Mouse (Mus musculus) MEL-GATA-1-ER (cell line): ENCODE measurements around the gene Olfr1496.
"Not testable (repeated sequence)": the region's sequence is repeated elsewhere in the genome, so short reads cannot be mapped to it uniquely, and the experiment has no call there.

Experiments used
- DNase-seq: peaks from one replicate; pipeline ENCODE4 v3.0.0-alpha.2; 2012; ENCODE audit warnings: low read depth; ENCODE audit errors: extremely low read depth

The Olfr1496 gene

GRCm38 (mm10) chr19:13777578-13777977, at the start of gene Olfr1496:
TSS of gene Olfr1496 (plus strand) at chr19:13777878.
- DNase-seq, result no peak

- no peak for DNase-seq
Observed at GRCm38 (mm10) chr19:13739428-13739827, 38.2 kb upstream of the Olfr1496 start, which contains the start of gene Olfr1494. TSS of gene Olfr1494 (plus strand) at chr19:13739728.

GRCm38 (mm10) chr19:13749366-13749765, 28.3 kb upstream of the Olfr1496 start:
- no peak for DNase-seq

GRCm38 (mm10) chr19:13764306-13764705, 13.4 kb upstream of the Olfr1496 start, which contains the start of gene Olfr1495:
TSS of gene Olfr1495 (plus strand) at chr19:13764606.
- no peak for DNase-seq

GRCm38 (mm10) chr19:13768565-13769276, 9.0 kb upstream of the Olfr1496 start:
- DNase-seq, result no peak

GRCm38 (mm10) chr19:13798102-13798501, 20.4 kb downstream of the Olfr1496 start, which contains the start of gene Olfr1497:
TSS of gene Olfr1497 (minus strand) at chr19:13798202.
- DNase-seq, result no peak

- not testable (repeated sequence) for DNase-seq
Observed at GRCm38 (mm10) chr19:13805486-13805885, 27.8 kb downstream of the Olfr1496 start.

GRCm38 (mm10) chr19:13812823-13813222, 35.1 kb downstream of the Olfr1496 start:
- no peak for DNase-seq

GRCm38 (mm10) chr19:13818827-13819226, 41.1 kb downstream of the Olfr1496 start:
- peak; percentile 25 for DNase-seq

GRCm38 (mm10) chr19:13819347-13819746, 41.7 kb downstream of the Olfr1496 start, which contains the start of gene Olfr1499:
TSS of gene Olfr1499 (minus strand) at chr19:13819447.
- no peak for DNase-seq

- DNase-seq, result peak; percentile 62
Observed at GRCm38 (mm10) chr19:13820847-13821246, 43.2 kb downstream of the Olfr1496 start.

- no peak for DNase-seq
Observed at GRCm38 (mm10) chr19:13828447-13828846, 50.8 kb downstream of the Olfr1496 start.

GRCm38 (mm10) chr19:13830388-13830787, 52.7 kb downstream of the Olfr1496 start, which contains the start of gene Olfr1500:
TSS of gene Olfr1500 (minus strand) at chr19:13830488.
- no peak for DNase-seq
